Mouse (Mus musculus) brain, embryonic 14.5 days (tissue): ENCODE results near the gene Xpnpep2. TPM values are rescaled to one million over a fixed set of nuclear protein-coding genes. Genes with fewer than 3 reads are reported as not detected.

Experiments used
- DNase-seq: peaks from one replicate; pipeline ENCODE4 v3.0.0-alpha.2; 2011; ENCODE audit warnings: low read depth
- CTCF ChIP-seq: fragments of 200-500 bp; IDR thresholded peaks from 2 replicates; pipeline ENCODE4 v1.5.1; 2012; ENCODE audit warnings: inconsistent platforms, mild to moderate bottlenecking, moderate library complexity, borderline replicate concordance; ENCODE audit not compliant: insufficient read depth, insufficient read length; ENCODE audit errors: extremely low read depth
- POLR2A ChIP-seq: fragments of 200-500 bp; IDR thresholded peaks from 2 replicates; pipeline ENCODE4 v1.6.1; 2012; ENCODE audit warnings: mild to moderate bottlenecking, inconsistent platforms, borderline replicate concordance; ENCODE audit not compliant: poor library complexity, insufficient read depth, insufficient read length, severe bottlenecking; ENCODE audit errors: extremely low read depth
- polyA plus RNA-seq: library from polyadenylated mRNA; depleted of rRNA; stranded (reverse); fragments of >200 nt; gene quantifications from 2 replicates; pipeline ENCODE4 v1.2.3, GENCODE M21; 2012; rRNA removed

Xpnpep2 gene
- polyA plus RNA-seq, 1 experiment: 0.90 TPM

GRCm38 (mm10) chrX:48153949-48154348, 45.4 kb downstream of the Xpnpep2 start:
- TF ChIP-seq CTCF (no peak), POLR2A (no peak)
- DNase-seq: peak; percentile 31

DNA sequence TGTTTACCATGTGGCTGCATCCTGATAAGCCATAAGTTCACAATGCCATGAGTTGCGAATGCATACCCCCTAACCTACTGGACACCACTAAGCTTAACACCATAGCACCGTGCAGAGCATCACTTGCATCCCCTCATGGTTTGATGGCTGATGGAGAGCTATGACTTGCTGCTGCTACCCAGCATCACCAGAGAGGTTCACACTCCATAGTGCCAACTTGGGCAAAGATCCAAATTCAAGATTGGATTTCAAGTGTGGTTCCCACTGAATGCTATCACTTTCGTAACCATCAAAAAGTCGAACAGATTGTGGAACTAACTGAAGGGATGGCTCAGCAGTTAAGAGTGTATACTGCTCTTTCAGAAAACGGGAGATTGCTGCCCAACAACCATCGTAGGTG, 47.0 kb downstream of the Xpnpep2 start:
- DNase-seq: peak; percentile 53
- TF ChIP-seq CTCF: no peak
- TF ChIP-seq POLR2A: no peak

GRCm38 (mm10) chrX:48157396-48157795, 48.9 kb downstream of the Xpnpep2 start:
- TF ChIP-seq CTCF (no peak), POLR2A (no peak)
- DNase-seq: no peak

GRCm38 (mm10) chrX:48158229-48158919, 49.8 kb downstream of the Xpnpep2 start:
- TF ChIP-seq CTCF (no peak), POLR2A (no peak)
- DNase-seq: no peak

- DNase-seq: peak; percentile 89
- no peak for TF ChIP-seq CTCF
- TF ChIP-seq POLR2A: no peak
Observed at GRCm38 (mm10) chrX:48169892-48170291, 61.4 kb downstream of the Xpnpep2 start.

DNA sequence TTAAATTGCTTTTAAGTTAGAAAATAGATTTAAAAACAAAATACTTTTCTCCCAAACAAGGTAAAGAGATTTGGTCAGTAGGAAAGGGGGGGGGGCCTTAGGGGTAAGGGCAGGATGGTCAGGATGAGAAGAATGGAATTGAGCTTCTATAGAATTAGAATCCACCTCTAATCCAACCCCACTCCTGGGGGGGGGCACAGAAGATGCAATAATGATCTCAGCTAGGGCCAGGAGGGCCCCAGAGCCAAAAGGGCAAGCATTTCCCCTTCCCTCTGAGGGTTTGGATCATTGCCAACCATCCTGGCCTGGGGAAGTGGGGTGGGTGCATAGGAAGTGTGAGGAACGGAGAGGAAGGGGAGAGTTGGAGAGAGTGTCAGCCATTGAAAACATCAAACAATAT, 61.8 kb downstream of the Xpnpep2 start:
- peak; percentile 61 for DNase-seq

DNA sequence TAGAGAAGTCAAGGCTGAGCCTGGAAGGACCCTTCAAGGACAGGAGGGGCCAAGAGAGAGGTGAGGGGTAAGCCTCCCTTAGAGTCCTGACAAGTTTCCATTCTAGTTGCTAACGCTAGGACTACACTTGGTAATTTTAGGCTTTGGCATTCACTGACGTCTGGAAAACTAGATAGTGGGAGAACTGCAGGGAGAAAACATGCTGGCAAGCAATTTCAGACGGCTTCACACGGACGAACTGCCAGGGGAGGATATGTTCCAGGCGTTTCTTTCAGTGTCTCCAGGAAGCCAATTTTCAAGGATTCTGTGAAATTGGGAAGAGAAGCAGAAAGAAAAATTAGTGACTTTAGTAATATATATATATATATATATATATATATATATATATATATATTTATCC, 73.3 kb downstream of the Xpnpep2 start:
- TF ChIP-seq CTCF (no peak), POLR2A (no peak)
- DNase-seq: peak; percentile 27

More for the DNA sequence above, 61.8 kb downstream of the Xpnpep2 start:
- TF ChIP-seq POLR2A (no peak), CTCF (no peak)

GRCm38 (mm10) chrX:48184703-48185102, 76.2 kb downstream of the Xpnpep2 start:
- TF ChIP-seq CTCF (no peak), POLR2A (no peak)
- DNase-seq: no peak

Other genes with a start within 250 kb of the Xpnpep2 start
- 14.0 and 21.2 TPM in 2 replicates for gene Smarca1, start 215.8 kb upstream of the Xpnpep2 start, polyA plus RNA-seq
- gene Ocrl, start 196.3 kb upstream of the Xpnpep2 start, polyA plus RNA-seq: 39.4 and 46.6 TPM in 2 replicates
- gene Apln, start 73.9 kb upstream of the Xpnpep2 start, polyA plus RNA-seq: 5.3 and 6.8 TPM in 2 replicates
- 0.83 and 1.0 TPM in 2 replicates for gene Sash3, start 37.7 kb downstream of the Xpnpep2 start, polyA plus RNA-seq
- gene Zdhhc9, start 100.2 kb downstream of the Xpnpep2 start, polyA plus RNA-seq: 53.6 and 65.2 TPM in 2 replicates
- gene Utp14a, start 148.1 kb downstream of the Xpnpep2 start, polyA plus RNA-seq: 14.7 and 16.4 TPM in 2 replicates
- 5.1 and 11.3 TPM in 2 replicates for gene Bcorl1, start 232.6 kb downstream of the Xpnpep2 start, polyA plus RNA-seq